Mouse (Mus musculus) MEL-GATA-1-ER (cell line): ENCODE results near the gene Slit3.

Experiments
- DNase-seq: peaks from one replicate; pipeline ENCODE4 v3.0.0-alpha.2; 2012; ENCODE audit warnings: low read depth; ENCODE audit errors: extremely low read depth

The Slit3 gene

DNA sequence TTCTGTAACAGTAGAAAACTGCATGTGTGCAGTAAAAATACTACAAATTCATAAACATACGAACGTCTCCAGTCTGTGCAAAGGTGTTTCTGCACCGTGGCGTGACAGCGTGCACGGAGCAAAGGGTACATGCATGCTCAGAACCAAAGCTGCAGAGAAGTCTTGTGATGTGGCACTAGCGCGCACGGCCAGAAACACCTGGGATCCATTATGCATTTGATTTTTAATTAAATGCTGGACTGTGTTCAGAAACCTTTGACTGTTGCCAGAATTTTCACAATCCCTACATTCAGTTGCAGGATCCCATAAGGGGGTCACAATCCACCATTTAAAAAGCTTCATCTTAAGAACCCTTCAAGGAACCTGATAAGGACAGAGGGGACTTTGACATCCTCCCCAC, 553.2 kb downstream of the Slit3 start:
- no peak for DNase-seq

DNA sequence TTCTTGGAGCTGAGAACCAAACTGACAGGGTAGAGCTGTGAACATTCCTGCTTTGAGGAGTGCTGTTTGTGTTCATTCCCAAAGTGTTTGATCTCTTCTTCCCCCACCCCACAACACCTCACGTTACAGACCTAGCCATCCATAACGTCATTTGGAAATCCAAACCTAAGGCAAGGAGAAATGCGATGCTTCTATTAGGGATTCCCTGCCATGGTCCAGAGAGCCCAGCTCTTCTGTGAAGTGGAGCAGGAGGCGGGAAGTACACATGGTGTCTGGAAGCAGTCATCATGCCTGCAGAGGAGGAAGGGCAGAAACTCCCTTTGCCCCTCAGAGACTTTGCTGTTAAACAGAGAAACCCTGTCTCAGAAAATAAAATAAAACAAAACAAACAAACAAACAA, 555.7 kb downstream of the Slit3 start:
- no peak for DNase-seq

DNA sequence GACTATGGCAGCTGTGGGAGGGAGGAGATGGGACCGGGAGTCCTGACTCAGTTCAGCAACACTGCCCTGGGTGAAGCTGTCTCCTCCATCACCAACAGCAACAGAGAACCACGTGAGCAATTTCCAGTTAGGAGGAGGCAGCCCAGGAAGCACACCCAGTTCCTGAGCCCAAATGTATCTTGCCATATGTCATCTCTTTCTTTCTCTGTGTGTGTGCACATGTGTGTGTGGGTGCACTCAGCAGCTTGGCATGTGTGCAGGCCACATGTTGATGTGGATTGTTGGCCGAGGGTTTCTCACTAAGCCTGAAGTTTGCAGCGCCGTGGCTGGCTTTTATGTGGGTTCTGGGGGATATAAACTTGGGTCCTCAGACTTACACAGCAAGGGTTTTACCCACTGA, 559.0 kb downstream of the Slit3 start:
- DNase-seq: no peak

DNA sequence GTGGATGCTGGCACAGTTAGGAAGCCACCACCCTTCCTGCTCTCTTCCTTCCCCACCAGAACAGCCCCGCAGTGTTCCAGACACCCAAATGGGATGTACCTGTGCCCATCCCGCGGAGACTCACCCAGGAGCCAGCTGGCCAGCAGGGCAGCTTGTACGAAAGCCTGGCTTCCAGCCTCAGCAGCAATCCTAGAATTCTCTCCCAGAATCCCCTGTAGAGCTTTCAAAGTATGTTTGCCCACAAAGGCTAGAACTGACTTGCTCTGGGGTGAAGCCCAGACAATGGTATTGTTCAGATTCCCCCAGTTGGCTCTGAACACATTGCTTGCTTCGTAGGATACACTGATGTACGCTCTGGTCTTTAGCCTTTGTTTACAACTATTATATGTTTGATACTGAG, 566.3 kb downstream of the Slit3 start:
- no peak for DNase-seq

GRCm38 (mm10) chr11:35690515-35691281, 569.7 kb downstream of the Slit3 start:
- no peak for DNase-seq

DNA sequence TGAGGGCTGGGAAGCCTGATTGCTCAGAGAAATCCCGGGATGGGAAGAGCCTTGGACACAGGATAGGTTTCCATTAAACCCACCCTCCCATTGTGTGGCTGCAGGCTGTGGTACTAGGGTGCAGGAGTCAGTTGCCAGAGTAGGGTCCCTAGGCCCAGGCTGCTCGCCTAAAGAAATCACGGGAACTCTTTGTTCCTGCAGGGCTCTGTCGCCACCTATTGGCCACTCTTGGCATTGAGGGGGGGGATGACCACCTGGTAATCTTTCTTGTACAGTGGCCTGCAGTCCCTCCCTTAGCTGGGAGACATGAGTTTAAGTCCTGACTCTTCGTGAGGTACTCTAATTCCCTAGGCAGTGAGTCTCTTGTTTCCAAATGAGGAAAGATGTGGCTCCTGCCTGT, 572.1 kb downstream of the Slit3 start:
- no peak for DNase-seq

- DNase-seq: no peak
Measured at GRCm38 (mm10) chr11:35693625-35694024, 572.6 kb downstream of the Slit3 start.

DNA sequence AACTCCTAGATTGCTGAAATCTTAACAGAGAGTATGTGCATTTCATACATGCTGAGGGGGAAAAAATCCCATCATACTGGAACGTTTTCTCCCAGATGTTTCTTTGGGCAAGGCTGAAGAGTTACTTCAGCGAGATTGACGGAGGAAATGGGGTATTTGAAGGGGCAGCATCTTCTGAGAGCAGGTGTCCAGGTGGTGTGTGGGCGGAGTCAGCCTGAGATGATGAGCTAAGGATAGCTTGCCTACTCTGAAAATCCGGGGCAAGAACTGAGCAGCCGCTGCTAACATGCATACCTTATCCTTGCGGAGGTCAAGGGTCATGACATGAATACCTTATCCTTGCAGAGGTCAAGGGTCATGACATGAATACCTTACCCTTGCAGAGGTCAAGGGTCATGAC, 576.5 kb downstream of the Slit3 start:
- DNase-seq: no peak

GRCm38 (mm10) chr11:35698901-35699300, 577.9 kb downstream of the Slit3 start:
- no peak for DNase-seq

DNA sequence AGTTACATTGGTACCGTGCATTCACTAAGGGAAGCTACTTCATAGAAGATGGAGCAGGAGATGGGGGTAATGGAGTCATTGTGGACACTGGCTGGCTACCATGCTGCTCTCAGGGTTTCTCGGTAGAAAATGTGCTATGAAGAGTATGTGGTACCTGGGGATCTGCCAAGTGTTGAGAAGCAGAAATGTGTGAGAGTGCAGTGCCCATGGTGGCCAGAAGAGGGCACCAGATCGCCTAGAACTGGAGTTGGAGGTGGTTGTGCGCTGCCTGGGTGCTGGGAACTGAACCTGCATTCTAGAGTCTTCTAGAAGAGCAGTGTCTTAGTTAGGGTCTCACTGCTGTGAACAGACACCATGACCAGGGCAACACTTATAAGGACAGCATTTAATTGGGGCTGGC, 582.4 kb downstream of the Slit3 start:
- no peak for DNase-seq

DNA sequence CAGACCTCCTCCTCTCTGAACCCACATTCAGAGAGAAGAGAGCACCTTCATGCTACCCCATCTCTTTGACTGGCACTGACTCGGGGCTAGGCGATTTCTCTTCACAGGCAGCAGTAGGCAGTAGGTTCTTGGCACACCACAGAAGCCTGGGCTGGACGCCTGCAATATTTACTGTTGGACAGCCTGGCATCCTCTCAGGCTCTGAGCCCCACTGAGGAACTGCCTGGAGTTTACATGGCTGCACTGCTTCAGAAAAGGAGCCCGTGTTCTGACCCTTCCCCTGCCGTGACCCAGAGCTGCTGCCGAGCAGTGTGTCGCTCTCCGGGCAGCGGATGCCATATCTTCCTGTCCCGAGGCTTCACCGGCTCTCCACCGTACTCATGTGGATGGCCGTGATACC, 583.4 kb downstream of the Slit3 start:
- DNase-seq: no peak

DNA sequence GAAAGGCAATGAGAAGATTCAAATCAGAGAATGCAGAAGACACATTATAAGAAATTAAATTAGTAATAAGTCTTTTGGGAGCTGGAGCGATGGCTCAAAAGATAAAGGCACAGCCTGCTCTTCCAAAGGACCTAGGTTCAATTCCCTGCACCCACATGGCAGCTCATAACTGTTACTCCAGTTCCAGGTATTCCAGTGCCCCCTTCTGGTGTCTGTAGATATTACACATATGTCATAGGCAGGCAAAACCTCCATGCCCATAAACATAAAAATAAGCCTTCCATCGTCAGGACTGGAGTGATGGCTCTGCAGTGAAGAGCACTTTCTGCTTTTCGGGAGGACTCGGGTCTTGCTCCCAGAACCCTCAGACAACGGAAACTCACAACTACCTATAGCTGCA, 583.9 kb downstream of the Slit3 start:
- no peak for DNase-seq

GRCm38 (mm10) chr11:35707431-35707830, 586.4 kb downstream of the Slit3 start:
- DNase-seq: no peak

- no peak for DNase-seq
Measured at GRCm38 (mm10) chr11:35711314-35711713, 590.3 kb downstream of the Slit3 start.

DNA sequence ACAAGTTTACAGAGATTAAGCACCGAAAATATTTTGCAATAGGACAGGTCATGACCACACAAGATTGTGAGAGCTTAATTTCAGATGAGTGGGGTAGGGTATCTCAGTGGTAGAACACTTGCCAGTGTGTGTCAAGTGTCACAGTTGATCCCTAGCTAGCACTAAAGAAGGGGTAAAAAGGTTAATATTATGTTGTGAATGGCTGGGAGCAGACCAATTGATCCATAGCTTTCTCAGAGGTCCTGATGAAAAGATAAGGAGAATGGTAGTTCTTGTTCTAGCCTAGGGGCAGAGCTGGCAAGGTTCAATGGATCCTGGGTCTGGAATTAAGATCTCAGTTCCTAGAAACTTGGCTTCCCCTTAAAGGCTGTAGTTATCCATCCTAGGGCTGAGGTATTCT, 597.9 kb downstream of the Slit3 start:
- no peak for DNase-seq

- no peak for DNase-seq
Measured at GRCm38 (mm10) chr11:35723876-35724275, 602.9 kb downstream of the Slit3 start.

DNA sequence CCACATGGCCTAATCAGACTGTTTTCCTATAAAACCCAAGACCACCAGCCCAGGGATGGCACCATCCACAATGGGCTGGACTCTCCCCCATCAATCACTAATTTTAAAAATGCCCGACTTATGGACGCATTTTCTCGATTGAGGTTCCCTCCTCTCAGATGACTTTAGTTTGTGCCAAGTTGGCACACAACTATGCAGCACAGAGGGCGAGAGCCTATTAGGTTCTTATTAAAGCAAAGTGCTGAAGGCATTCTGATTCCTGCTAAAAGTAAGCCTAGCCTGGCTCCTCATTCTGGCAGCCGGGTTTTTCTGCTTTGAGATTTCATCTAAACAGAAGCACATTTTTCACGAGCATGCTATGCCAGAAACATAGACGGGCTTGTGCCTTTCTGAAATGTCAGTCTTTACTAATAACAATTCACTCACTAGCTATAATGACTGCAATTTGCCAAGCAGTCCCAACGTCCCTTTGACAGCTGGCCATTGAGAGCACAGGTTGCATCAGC, 605.4 kb downstream of the Slit3 start:
- no peak for DNase-seq

DNA sequence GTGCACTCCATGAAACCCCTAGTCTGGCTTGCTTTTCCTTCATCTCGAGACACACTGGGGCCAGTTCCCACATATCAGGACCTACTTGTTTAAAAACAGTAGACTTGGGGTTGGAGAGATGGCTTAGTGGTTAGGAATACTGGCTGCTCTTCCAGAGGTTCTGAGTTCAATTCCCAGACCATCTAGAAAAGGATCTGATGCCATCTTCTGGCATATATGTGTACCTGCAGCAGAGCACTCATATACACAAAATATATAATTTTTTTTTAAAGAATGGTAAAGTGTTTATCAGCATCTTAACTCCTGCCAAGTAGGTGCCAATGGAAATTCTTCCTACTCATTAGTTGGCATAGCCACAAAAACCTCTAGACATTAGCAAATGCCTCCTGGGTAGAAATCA, 607.2 kb downstream of the Slit3 start:
- DNase-seq: no peak

DNA sequence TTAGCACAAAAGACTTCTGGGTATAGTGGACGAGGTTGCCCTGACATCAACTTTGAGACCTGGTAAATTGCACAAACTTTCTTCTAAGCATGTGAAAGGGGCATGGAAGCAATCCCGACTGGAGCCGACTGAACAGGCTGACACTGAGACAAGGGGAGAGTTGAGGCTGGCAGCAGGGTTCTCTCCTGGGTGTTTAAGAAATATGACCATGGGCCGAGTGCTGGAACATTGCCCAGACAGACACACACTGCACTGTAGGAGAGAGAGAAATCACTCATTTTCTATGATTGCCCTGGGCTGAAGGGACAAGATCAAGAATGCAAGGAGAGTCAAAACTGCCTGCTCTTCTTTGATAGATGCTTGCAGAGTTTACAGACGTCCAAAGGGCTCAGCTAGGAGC, 608.2 kb downstream of the Slit3 start:
- DNase-seq: no peak

- DNase-seq: no peak
Measured at GRCm38 (mm10) chr11:35732366-35732765, 611.3 kb downstream of the Slit3 start.

DNA sequence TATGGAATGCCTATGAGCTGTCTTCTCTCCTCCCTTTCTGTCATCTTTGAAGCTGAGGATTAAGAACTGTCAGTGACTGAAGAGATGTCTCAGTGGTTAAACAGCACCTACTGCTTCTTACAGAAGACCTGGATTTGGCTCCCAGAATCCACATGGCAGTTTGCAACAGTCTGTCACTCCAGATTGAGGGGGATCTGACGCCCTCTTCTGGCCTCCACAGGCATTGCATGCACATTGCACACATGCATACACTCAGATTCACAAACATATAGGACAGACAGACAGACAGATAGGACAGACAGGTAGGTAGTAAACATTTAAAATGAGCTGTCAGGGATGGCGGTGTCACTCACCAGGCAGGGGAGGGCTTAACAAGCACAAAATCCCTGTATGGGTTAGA, 615.8 kb downstream of the Slit3 start:
- DNase-seq: no peak

- no peak for DNase-seq
Measured at GRCm38 (mm10) chr11:35737262-35737661, 616.2 kb downstream of the Slit3 start.

GRCm38 (mm10) chr11:35738102-35738501, 617.1 kb downstream of the Slit3 start:
- no peak for DNase-seq

DNA sequence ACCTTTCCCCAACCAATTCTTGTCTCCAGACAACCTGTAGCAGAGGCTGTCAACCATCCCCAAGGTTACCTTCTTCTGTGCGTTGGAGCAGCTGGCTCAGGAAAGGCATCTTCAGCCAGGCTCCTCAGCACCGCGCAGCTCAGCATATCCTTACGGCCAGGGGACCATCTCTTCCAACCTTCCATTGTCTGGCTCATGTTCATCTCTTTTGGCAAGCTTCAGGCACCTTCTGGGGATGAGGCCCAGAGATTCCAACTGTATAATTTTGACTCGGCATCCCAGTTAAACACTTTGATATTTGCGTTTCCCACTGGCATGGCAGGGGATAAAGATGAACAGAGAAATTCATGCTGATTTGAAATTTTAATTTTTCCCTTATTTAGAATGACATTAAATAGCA, 622.6 kb downstream of the Slit3 start:
- DNase-seq: no peak
